Comparison of ENCODE assay signal across 12 mouse cellular contexts in the genomic region with DNA sequence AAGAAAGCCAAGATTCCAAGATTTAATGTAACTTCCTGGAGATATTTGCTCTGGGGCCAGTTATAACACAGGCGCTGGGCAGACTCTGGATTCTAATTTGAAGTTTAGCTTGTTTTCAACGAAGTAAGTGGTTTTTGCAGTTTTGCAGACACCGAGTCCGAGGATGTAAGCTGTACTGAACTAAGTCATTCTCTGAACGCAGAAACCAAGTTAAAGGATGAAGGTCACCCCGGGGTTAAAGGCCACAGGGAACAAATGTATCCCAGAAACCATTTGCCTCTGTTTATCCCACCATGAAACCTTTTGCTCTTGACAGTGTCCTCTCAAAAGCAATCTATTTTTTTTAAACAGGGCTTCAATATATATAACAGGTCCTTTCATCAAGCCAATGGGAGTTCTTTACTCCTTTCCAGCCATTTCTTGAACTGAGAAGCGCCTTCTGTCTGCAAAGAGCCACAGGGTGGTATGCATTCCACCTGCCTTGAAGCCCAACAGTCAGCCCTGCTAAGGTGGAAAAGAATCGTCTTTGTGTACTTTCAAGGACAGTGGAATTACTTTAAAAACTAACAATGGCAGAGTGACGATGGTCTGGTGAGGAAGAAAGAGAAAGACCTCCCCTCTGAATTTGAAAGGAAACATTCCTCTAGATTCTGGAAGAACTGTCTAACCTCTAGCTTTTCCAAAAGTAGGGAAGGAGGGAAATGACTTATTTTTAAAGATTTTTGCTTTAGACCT. TPM values are rescaled to one million over a fixed set of nuclear protein-coding genes. Genes with fewer than 3 reads are reported as not detected.
A peak's percentile ranks its signal among the peaks of the same experiment; 100 is the strongest.
DNase-seq lines count a peak whose midpoint lies in the region; ATAC-seq and TF ChIP-seq lines count a peak whose summit lies in the region.
"Had no signal": no experiment of that assay in that cellular context is flagged by ENCODE, and none has a peak within 500 bp of the region (broad histone marks: within the 10 kb centered on the region; RNA-seq: fewer than 3 reads in every experiment).

No protein-coding gene starts in this region.

- no peak overlapping the region for H3K27ac ChIP-seq in heart, embryonic 16.5 days (ENCODE audit: low read length)
- H3K27ac ChIP-seq in thymus, adult 2 months (ENCODE audit: control insufficient read depth, insufficient read depth, low read length) = no peak overlapping the region
- no peak overlapping the region for H3K27ac ChIP-seq in hindbrain, postnatal 0 days
- H3K27ac ChIP-seq: embryonic facial prominence, embryonic 12.5 days; limb, embryonic 10.5 days; lung, embryonic 15.5 days had no signal

- no peak for TF ChIP-seq POLR2A in thymus, adult 2 months (IDR thresholded peaks at IDR 0.05; ENCODE audit: control insufficient read depth, extremely low read depth, insufficient read depth, low read length, poor library complexity)

- no peaks in the 10 kb centered on the region for H3K36me3 ChIP-seq in heart, embryonic 16.5 days (ENCODE audit: control insufficient read depth, insufficient read depth)
- H3K36me3 ChIP-seq in thymus, adult 2 months (ENCODE audit: control insufficient read depth, insufficient read depth, low read length) = no peaks in the 10 kb centered on the region
- H3K36me3 ChIP-seq in hindbrain, postnatal 0 days (ENCODE audit: insufficient read depth, low read length) = no peaks in the 10 kb centered on the region
- H3K36me3 ChIP-seq: embryonic facial prominence, embryonic 12.5 days; limb, embryonic 10.5 days; lung, embryonic 15.5 days had no signal

- peak overlapping the region; percentile 34 for H3K4me2 ChIP-seq in heart, embryonic 16.5 days (ENCODE audit: low read depth, low read length)
- peak overlapping the region; percentile 86 for H3K4me2 ChIP-seq in hindbrain, postnatal 0 days (ENCODE audit: low read depth, low read length)
- H3K4me2 ChIP-seq: lung, embryonic 15.5 days had no signal

- no peak overlapping the region for H3K9ac ChIP-seq in heart, embryonic 16.5 days (ENCODE audit: low read length)
- H3K9ac ChIP-seq in hindbrain, postnatal 0 days (replicated peaks; ENCODE audit: low read length) = no peak overlapping the region
- H3K9ac ChIP-seq: embryonic facial prominence, embryonic 12.5 days; lung, embryonic 15.5 days had no signal

- WGBS in heart, embryonic 16.5 days = 76% methylated on average over 9 of the region's 9 CpGs
- WGBS in thymus, adult 2 months = 78% methylated on average over 9 of the region's 9 CpGs
- 77% methylated on average over 9 of the region's 9 CpGs for WGBS in hindbrain, postnatal 0 days

- ATAC-seq in heart, embryonic 16.5 days (replicated peaks; ENCODE audit: extremely low read depth, insufficient read depth, low FRiP score) = no peak
- ATAC-seq in hindbrain, postnatal 0 days = no peak

- H3K4me1 ChIP-seq in heart, embryonic 16.5 days (ENCODE audit: control insufficient read depth, insufficient read depth, low read length) = peaks cover 4% of the 10 kb centered on the region; the same call in 1 of the 2 replicates
- peaks cover 28% of the 10 kb centered on the region for H3K4me1 ChIP-seq in thymus, adult 2 months (replicated peaks; ENCODE audit: control insufficient read depth, insufficient read depth, low read length)
- peaks cover 9% of the 10 kb centered on the region for H3K4me1 ChIP-seq in hindbrain, postnatal 0 days (ENCODE audit: insufficient read depth, low read length)
- H3K4me1 ChIP-seq: embryonic facial prominence, embryonic 12.5 days had no signal

- H3K9me3 ChIP-seq in heart, embryonic 16.5 days (replicated peaks; ENCODE audit: control insufficient read depth, low read length) = peaks cover 3% of the 10 kb centered on the region; the same call in 1 of the 2 replicates
- no peaks in the 10 kb centered on the region for H3K9me3 ChIP-seq in hindbrain, postnatal 0 days (ENCODE audit: low read length)
- H3K9me3 ChIP-seq: embryonic facial prominence, embryonic 12.5 days; limb, embryonic 10.5 days; lung, embryonic 15.5 days had no signal

- H3K4me3 ChIP-seq in heart, embryonic 16.5 days (ENCODE audit: low read length) = peak overlapping the region; percentile 12; the same call in 1 of the 2 replicates
- H3K4me3 ChIP-seq in thymus, adult 2 months (ENCODE audit: control insufficient read depth, insufficient read depth, low read length) = peak overlapping the region; percentile 88
- peak overlapping the region; percentile 70 for H3K4me3 ChIP-seq in hindbrain, postnatal 0 days (ENCODE audit: low read length)
- H3K4me3 ChIP-seq: embryonic facial prominence, embryonic 12.5 days; limb, embryonic 10.5 days; lung, embryonic 15.5 days had no signal

- DNase-seq in heart, postnatal 4 days = no peak
- DNase-seq in thymus, adult 2 months = no peak
- no peak for DNase-seq in thymus, postnatal 14 days
- DNase-seq in hindbrain, postnatal 0 days (ENCODE audit: low spot score) = no peak
- DNase-seq in gastrocnemius, postnatal 25 days = no peak
- DNase-seq in lung, postnatal 4 days = no peak
- DNase-seq in layer of hippocampus, postnatal 10 days (ENCODE audit: low spot score in 2 of 2) = no peak
- DNase-seq: right cerebral cortex, postnatal 4 days had no signal

- TF ChIP-seq CTCF in thymus, adult 2 months (IDR thresholded peaks at IDR 0.05; ENCODE audit: borderline replicate concordance, control insufficient read depth, extremely low read depth, insufficient read depth, low read length, poor library complexity) = no peak
- TF ChIP-seq CTCF in hindbrain, postnatal 0 days (IDR thresholded peaks at IDR 0.05; ENCODE audit: low read depth) = no peak

- peaks cover 17% of the 10 kb centered on the region for H3K27me3 ChIP-seq in heart, embryonic 16.5 days (ENCODE audit: control insufficient read depth, insufficient read depth, low read length)
- no peaks in the 10 kb centered on the region for H3K27me3 ChIP-seq in thymus, adult 2 months (ENCODE audit: control insufficient read depth, insufficient read depth, low read length)
- no peaks in the 10 kb centered on the region for H3K27me3 ChIP-seq in hindbrain, postnatal 0 days (ENCODE audit: insufficient read depth, low read length)

RNA-seq across cellular contexts. Expression of a gene that starts 2.4 kb away (rescaled TPM):
- 0.99 and 2.0 TPM in 2 replicates for polyA plus RNA-seq in heart, embryonic 16.5 days (2015; fragmentation: Nextera tagmentation; extraction: Ambion mirVana)
- 1 to 10 TPM; 1.5 to 2.0 TPM for total RNA-seq in heart, postnatal 4 days (2021)
- polyA plus RNA-seq in thymus, adult 2 months (2012; rRNA removed) = 22.6 and 26.4 TPM in 2 replicates
- 14.8 and 18.0 TPM in 2 replicates for total RNA-seq in hindbrain, postnatal 0 days (2014; rRNA removed)
- polyA plus RNA-seq in hindbrain, postnatal 0 days (2015; fragmentation: Nextera tagmentation; extraction: Ambion mirVana) = 3.2 and 3.7 TPM in 2 replicates
- under 1 TPM; 0.05 to 0.19 TPM for total RNA-seq in gastrocnemius, postnatal 25 days (2021)
- total RNA-seq in layer of hippocampus, postnatal 10 days (2021) = 10 to 100 TPM; 33.8 to 36.2 TPM

Comparison
In these comparisons a context has a peak if more than half of its experiments do, and no peak if none do; other contexts are left out.
1. H3K4me3 ChIP-seq: peak in every context shown above with its lines; median percentile 88 in thymus, adult 2 months; 70 in hindbrain, postnatal 0 days; 12 in heart, embryonic 16.5 days.